Mouse (Mus musculus) Patski (cell line): ENCODE data around the gene Ypel2. TPM values are rescaled to one million over a fixed set of nuclear protein-coding genes. Genes with fewer than 3 reads are reported as not detected.
A peak's percentile ranks its signal among the peaks of the same experiment; 100 is the strongest.

Source experiments
- ATAC-seq: fragments of 100-300 bp; one replicate; pipeline ENCODE4 v1.8.0; 2021
- CTCF ChIA-PET: fragments of 350-600 bp; sonication (Branson Sonifier 250); formaldehyde crosslinking; loops from one replicate; lab custom pipeline; 2022; ENCODE audit warnings: inconsistent platforms; lab: Charles Lee
- POLR2A ChIA-PET: fragments of 350-600 bp; sonication (Branson Sonifier 250); formaldehyde crosslinking; loops from one replicate; lab custom pipeline; 2022; ENCODE audit warnings: antibody characterized with exemption, inconsistent platforms; lab: Charles Lee
- DNase-seq: peaks from one replicate; pipeline ENCODE4 v3.0.0-alpha.2; 2011; ENCODE audit warnings: low read depth, low spot score
- H3K27me3 ChIP-seq: fragments of 371-371 bp; one replicate; pipeline ENCODE4 v1.5.1; 2021
- CTCF ChIP-seq: fragments of 100-300 bp; IDR thresholded peaks from one replicate; pipeline ENCODE4 v1.5.1; 2021
- in situ Hi-C: fragments of 300-500 bp; cut with MboI; formaldehyde crosslinking; loops from 3 replicates; pipeline ENCODE4 v1.11.1; 2018; ENCODE audit warnings: low pct_unique_long_range_greater_than_20kb, mixed read lengths
- polyA plus RNA-seq: library from polyadenylated mRNA; unstranded; gene quantifications from one replicate; pipeline ENCODE4 v1.2.3, GENCODE M21; 2021

Ypel2 gene
- polyA plus RNA-seq, 1 experiment from 2014 or later: 31.7 TPM

DNA sequence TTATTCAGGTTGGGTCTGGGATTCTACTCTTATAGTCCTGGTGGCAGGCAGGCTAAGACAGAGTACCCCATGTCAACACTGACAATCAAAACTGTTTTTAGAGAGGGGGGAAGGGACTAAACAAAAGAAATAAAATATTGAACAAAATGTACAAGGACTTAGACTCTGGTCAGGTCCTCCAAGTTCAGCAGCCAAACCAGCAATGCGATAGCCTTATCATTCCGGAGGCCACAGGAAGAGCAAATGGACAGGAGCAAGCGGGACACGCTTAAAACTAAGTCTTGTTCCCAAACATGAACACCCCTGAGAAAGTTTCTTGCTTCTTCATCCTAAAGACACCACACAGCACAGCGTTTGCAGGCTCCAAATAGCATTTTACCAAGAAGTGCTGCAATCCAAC lies 28.4 kb downstream of the Ypel2 start:
- ATAC-seq (no peak), DNase-seq (no peak)
- ChIA-PET CTCF (no interaction called here), POLR2A (no interaction called here)
- in situ Hi-C loops: no loop called here
- H3K27me3 ChIP-seq: no peaks in the 10 kb centered on the region
- no peak for TF ChIP-seq CTCF

DNA sequence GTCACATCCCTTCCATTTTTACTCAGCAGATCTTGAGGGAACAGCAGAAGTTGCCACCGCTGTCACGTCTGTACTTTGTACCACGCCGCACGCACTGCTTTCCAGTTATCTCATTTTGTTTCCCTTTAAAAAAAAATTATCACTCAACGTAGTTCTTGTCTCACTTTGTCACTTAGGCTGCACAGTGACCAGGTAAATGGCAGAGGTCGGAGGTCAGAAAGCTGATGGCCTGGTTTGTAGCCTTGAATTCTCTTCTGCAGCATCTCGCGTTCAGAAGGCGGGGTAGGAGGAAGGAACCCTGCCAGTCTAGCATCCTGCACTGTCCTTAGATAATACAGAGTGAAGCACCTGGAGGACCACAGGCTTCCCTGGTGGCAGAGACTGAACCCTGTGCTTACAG lies 29.8 kb downstream of the Ypel2 start:
- ChIA-PET CTCF (no interaction called here), POLR2A (no interaction called here)
- DNase-seq (no peak), ATAC-seq (no peak)
- TF ChIP-seq CTCF: no peak
- in situ Hi-C loops: no loop called here
- H3K27me3 ChIP-seq: no peaks in the 10 kb centered on the region

DNA sequence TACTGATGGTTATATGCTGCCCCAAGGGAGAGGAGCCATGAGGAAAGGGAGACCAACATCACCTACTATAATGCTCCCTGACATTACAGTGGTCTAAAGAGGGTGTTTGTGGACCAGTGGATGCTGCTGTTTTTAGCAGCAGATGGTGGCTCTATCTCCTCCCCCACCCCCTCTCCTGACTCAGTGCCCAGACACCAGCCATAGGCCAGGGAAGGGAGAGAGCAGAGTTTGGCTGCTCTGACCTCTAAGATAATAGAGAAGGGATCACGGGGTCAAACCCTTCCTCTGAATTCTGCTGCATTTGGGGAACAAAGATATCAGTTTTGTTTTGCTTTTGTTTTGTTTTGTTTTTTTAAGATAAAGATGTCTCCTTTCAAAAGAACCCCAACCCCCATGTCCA lies 30.5 kb downstream of the Ypel2 start:
- H3K27me3 ChIP-seq: no peaks in the 10 kb centered on the region
- ChIA-PET CTCF (interaction anchor here (1.5 kb wide), 1 partner anchor 56 kb away, joined by 3 read pairs; no protein-coding TSS in a partner anchor), POLR2A (interaction anchor here (1.6 kb wide), 1 partner anchor 18 kb away, joined by 4 read pairs; no protein-coding TSS in a partner anchor)
- TF ChIP-seq CTCF: no peak
- ATAC-seq: no peak
- in situ Hi-C loops: no loop called here
- no peak for DNase-seq

DNA sequence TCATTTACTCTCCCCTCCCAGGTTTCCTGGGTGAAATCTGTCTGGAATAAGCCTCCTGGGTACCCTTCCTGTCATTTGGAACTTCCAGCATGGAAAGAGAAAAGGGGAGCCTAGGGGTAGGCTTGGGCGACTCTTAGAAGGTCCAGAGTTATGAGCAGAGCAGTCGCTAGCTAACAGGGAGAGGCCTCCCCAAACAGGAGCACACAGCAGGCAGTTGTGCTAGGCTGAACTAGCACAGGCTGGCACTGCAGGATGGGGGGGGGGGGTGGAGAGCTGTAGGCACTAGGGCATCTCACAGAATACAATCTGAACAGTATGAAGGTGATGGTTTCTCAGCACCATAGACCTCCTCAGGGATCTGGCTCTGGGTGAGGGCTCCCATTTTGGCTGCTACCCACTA lies 31.1 kb downstream of the Ypel2 start:
- ATAC-seq (no peak), DNase-seq (no peak)
- H3K27me3 ChIP-seq: no peaks in the 10 kb centered on the region
- CTCF ChIA-PET: interaction anchor here (1.0 to 3.6 kb wide), 5 partner anchors 9 to 69 kb away, joined by 3 to 17 read pairs (median 3); no protein-coding TSS in a partner anchor
- in situ Hi-C loops: no loop called here
- TF ChIP-seq CTCF: no peak
- POLR2A ChIA-PET: interaction anchor here (1.0 to 1.6 kb wide), 2 partner anchors 15 to 18 kb away, joined by 4 to 5 read pairs; no protein-coding TSS in a partner anchor

DNA sequence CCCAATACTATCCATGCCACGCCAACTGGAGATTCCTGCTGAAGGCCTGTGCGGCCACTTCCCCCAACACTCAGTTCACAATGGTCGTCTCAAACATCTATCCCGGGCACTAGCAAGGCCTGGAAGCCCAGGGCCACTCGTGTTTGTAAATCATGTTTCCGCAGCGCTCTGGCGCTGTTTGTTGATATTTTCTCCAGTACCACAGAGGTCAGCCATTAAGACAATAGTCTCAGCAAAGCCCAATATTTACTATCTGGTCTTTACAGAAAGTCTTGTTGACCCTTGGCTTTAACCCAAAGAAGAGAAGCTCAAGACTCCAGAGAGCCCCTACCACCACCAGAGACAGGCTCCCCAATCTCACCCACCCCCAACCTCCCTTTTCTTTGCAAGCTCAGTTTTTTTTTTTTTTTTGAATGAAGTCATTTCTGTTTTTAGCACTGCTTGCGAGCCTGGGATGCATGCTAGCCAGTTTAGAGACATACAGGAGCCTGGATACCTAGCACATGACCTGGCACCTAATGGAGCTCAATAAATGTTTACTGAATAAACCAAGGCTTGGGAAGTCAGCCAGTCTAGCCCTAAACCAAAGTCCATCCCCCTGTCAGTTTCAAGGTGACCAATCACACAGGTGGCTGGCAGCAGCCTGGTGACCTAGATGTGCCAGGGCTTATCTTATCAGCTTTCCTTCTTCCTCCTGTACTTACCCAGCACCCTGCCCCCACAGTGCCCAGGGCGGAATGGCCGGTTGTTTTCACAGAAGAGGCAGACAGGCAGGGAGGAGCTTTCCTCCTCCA lies 31.8 kb downstream of the Ypel2 start:
- no peaks in the 10 kb centered on the region for H3K27me3 ChIP-seq
- DNase-seq (no peak), ATAC-seq (no peak)
- in situ Hi-C loops: no loop called here
- CTCF ChIA-PET: interaction anchor here (1.0 to 3.6 kb wide), 6 partner anchors 9 to 68 kb away, joined by 3 to 17 read pairs (median 3); no protein-coding TSS in a partner anchor
- no peak for TF ChIP-seq CTCF
- POLR2A ChIA-PET: interaction anchor here (1.0 to 1.6 kb wide), 4 partner anchors 14 to 42 kb away, joined by 4 to 6 read pairs (median 4); no protein-coding TSS in a partner anchor

DNA sequence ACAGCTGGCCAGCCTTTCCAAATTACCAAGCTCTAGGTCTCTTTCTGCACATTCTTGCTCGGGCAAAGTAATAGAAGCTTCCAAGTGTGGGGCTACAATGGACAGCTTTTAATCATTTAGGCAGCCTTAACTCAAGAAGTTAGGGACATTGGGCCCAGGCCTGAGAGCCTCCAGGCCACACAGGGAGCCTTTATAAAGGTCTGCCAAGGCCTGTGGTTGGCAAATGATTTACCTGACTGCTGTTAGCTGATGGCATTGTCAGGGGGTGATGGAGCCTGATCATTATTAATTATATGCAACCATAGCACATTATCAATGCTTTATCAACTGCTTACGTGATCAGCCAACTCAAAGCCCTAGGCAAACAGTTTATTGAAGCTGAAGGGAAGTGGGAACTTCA lies 33.2 kb downstream of the Ypel2 start:
- peak; percentile 20 for ATAC-seq
- DNase-seq: no peak
- ChIA-PET POLR2A (interaction anchor here (0.8 to 1.5 kb wide), 8 partner anchors 11 to 43 kb away, joined by 3 to 6 read pairs (median 4); no protein-coding TSS in a partner anchor), CTCF (interaction anchor here (1.0 to 3.6 kb wide), 5 partner anchors 11 to 65 kb away, joined by 3 to 17 read pairs (median 5); no protein-coding TSS in a partner anchor)
- TF ChIP-seq CTCF: no peak
- in situ Hi-C loops: no loop called here
- H3K27me3 ChIP-seq: no peaks in the 10 kb centered on the region

DNA sequence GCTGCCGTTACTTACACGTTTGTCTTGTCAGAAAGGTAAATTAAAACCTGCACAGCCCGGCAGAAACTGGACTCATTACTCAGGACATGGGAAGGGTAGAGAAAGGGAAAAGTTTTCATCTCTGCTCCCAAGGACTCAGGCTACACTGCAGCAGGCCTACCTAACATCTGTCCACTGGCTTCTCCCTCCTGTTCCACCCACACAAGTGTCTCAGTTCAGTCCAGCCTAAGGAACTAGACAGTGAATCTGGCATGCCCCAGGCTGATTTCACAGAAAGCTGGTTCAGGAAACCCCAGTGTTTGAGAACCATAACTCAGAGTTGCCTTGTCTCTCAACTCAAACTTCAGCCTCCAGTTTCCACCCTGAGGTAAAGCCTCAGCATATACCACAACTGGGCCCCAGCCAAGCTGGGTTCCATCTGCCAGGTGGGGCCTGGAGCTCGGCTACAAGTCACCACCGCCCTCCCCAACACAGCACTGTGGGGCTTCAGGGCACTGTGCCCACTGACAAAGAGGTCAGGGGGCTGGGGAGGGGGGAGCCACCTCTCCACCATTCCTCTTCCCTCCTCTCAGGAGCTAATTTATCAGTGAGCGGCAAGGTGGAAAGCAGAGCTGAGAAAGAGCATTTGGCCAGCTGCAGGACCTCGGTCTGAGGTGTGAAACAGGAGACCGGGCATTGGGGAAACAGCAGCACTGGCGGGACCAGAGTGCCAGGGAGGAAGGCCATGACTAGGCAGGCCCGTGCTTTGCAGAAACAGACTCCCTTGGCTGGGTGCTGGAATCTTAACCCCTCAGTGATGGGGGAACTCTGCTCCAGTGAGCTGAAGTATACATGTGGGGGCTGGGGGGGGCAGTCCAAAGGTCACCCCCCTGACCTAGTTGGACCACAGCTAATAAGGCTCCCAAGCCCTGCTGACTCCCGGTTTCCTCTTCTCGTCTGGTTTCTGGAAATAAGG lies 34.5 kb downstream of the Ypel2 start:
- no peak for TF ChIP-seq CTCF
- no peak for DNase-seq
- CTCF ChIA-PET: interaction anchor here (0.7 to 3.6 kb wide), 9 partner anchors 12 to 65 kb away, joined by 3 to 17 read pairs (median 3); no protein-coding TSS in a partner anchor
- no peaks in the 10 kb centered on the region for H3K27me3 ChIP-seq
- peak; percentile 61 for ATAC-seq
- POLR2A ChIA-PET: interaction anchor here (1.2 to 1.5 kb wide), 3 partner anchors 12 to 36 kb away, joined by 3 read pairs; no protein-coding TSS in a partner anchor
- in situ Hi-C loops: loop anchor here (5.0 kb wide), 1 partner anchor 33 kb away; the partner anchor contains the start of gene Ypel2

DNA sequence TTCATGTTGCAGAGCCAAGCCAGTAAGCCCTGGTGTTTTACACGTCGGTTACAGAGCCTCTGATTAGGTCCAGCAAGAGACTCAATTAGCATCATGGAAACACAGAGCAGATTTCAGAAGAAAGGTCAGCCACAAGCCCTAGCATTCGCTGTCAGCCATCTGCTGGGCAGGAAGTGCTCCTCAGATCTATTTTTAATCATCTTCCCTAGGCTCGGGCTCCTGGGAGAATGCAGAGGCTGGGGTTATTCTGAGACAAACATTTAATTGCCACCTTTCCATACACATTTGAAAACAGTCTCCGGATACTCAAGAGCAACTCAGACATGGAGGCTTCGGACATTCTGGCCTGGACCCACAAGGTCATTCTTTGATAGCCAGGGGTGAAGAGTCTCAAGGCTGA lies 35.3 kb downstream of the Ypel2 start:
- H3K27me3 ChIP-seq: no peaks in the 10 kb centered on the region
- in situ Hi-C loops: loop anchor here (5.0 kb wide), 1 partner anchor 34 kb away; the partner anchor contains the start of gene Ypel2
- ChIA-PET POLR2A (no interaction called here), CTCF (interaction anchor here (0.7 to 1.7 kb wide), 4 partner anchors 13 to 64 kb away, joined by 3 to 7 read pairs (median 3); no protein-coding TSS in a partner anchor)
- ATAC-seq: no peak
- no peak for DNase-seq
- no peak for TF ChIP-seq CTCF

DNA sequence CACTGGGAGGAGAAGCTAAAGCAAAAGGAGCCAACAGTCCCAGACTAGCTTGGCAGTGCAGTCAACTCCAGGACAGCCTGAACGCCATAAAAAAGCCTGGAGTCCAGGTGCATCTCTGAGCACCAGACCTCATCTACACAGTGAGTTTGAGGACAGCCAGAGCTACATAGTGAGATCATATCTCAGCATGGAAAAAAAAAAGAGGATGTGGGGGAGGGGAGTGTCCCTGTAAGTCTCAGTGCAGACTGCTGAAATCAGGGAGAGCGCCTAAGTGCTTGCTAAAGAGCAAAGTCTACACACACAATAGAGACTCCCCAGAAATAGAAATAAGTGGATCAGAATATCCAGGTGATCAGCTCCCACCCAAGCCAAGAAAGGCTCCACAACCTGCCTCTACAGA lies 37.1 kb downstream of the Ypel2 start:
- ATAC-seq (no peak), DNase-seq (no peak)
- no peak for TF ChIP-seq CTCF
- H3K27me3 ChIP-seq: no peaks in the 10 kb centered on the region
- ChIA-PET CTCF (no interaction called here), POLR2A (interaction anchor here (0.9 kb wide), 2 partner anchors 24 to 38 kb away, joined by 3 read pairs; no protein-coding TSS in a partner anchor)
- in situ Hi-C loops: loop anchor here (5.0 kb wide), 1 partner anchor 36 kb away; the partner anchor contains the start of gene Ypel2
